Mouse (Mus musculus) embryonic facial prominence, embryonic 11.5 days (tissue): ENCODE data around the gene Btbd10. TPM values are rescaled to one million over a fixed set of nuclear protein-coding genes. Genes with fewer than 3 reads are reported as not detected.

ENCODE experiments used
- ATAC-seq: fragments of 200-750 bp; cut with Nextera tagmentation; replicated peaks from 2 replicates; pipeline ENCODE4 v1.8.0; 2017; ENCODE audit warnings: low read depth; ENCODE audit not compliant: insufficient number of reproducible peaks, low FRiP score, low TSS enrichment
- DNase-seq: peaks from one replicate; pipeline ENCODE4 v3.0.0-alpha.2; 2015; ENCODE audit warnings: low spot score
- H3K27ac ChIP-seq: fragments of 300-500 bp; sonication (generic); replicated peaks from 2 replicates; pipeline ENCODE4 v1.5.1; 2014; ENCODE audit warnings: mild to moderate bottlenecking, low read depth, low read length, control low read depth
- H3K27me3 ChIP-seq: fragments of 300-500 bp; sonication (generic); 2 replicates; pipeline ENCODE4 v1.6.1; 2014; ENCODE audit warnings: mild to moderate bottlenecking, low read length, moderate library complexity, mixed read lengths; ENCODE audit not compliant: control insufficient read depth, insufficient read depth
- H3K36me3 ChIP-seq: fragments of 300-500 bp; sonication (generic); replicated peaks from 2 replicates; pipeline ENCODE4 v1.6.1; 2014; ENCODE audit warnings: low read depth, mild to moderate bottlenecking, low read length, moderate library complexity, mixed read lengths; ENCODE audit not compliant: control insufficient read depth, insufficient read depth
- H3K4me1 ChIP-seq: fragments of 300-500 bp; sonication (generic); 2 replicates; pipeline ENCODE4 v1.6.1; 2014; ENCODE audit warnings: low read length, mixed read lengths; ENCODE audit not compliant: control insufficient read depth, insufficient read depth
- H3K4me2 ChIP-seq: fragments of 300-500 bp; sonication (generic); 2 replicates; pipeline ENCODE4 v1.6.1; 2014; ENCODE audit warnings: low read depth, mild to moderate bottlenecking, control low read depth, low read length, moderate library complexity
- H3K4me3 ChIP-seq: fragments of 300-500 bp; sonication (generic); 2 replicates; pipeline ENCODE4 v1.5.1; 2014; ENCODE audit warnings: low read depth, low read length, control low read depth
- H3K9ac ChIP-seq: fragments of 300-500 bp; sonication (generic); replicated peaks from 2 replicates; pipeline ENCODE4 v1.6.1; 2014; ENCODE audit warnings: mild to moderate bottlenecking, control low read depth, low read length
- H3K9me3 ChIP-seq: fragments of 300-500 bp; sonication (generic); replicated peaks from 2 replicates; pipeline ENCODE4 v1.6.1; 2016; ENCODE audit warnings: mild to moderate bottlenecking, low read length, inconsistent platforms, mixed read lengths; ENCODE audit not compliant: control insufficient read depth
- WGBS: fragments of 180-500 bp; shearing (Covaris S2); extraction: QIAGEN DNeasy Blood & Tissue Kit; methylation state at CpG from one replicate; pipeline ENCODE4 v1.1.7; 2014; 5-methylcytosine and 5-hydroxymethylcytosine counted together
- polyA plus RNA-seq: library from polyadenylated mRNA; unstranded; fragments of >200 nt; fragmentation: Nextera tagmentation; extraction: Ambion mirVana; gene quantifications from 2 replicates; pipeline ENCODE4 v1.2.1, GENCODE M21; 2014

The Btbd10 gene
- polyA plus RNA-seq, 1 experiment from 2014 or later: 31.3 TPM

- Histone ChIP-seq H3K27ac (no peak overlapping the region), H3K9ac (no peak overlapping the region), H3K4me1 (peaks cover 7% of the 10 kb centered on the region), H3K36me3 (no peaks in the 10 kb centered on the region), H3K4me2 (no peak overlapping the region), H3K9me3 (no peaks in the 10 kb centered on the region), H3K27me3 (no peaks in the 10 kb centered on the region), H3K4me3 (no peak overlapping the region)
- ATAC-seq (no peak), DNase-seq (no peak)
- 83% methylated on average over 5 of the region's 5 CpGs for WGBS
Observed at GRCm38 (mm10) chr7:113291741-113292140, 77.5 kb downstream of the Btbd10 start.

GRCm38 (mm10) chr7:113289211-113289610 lies 80.0 kb downstream of the Btbd10 start:
- Histone ChIP-seq H3K9me3 (no peaks in the 10 kb centered on the region), H3K27ac (no peak overlapping the region), H3K36me3 (no peaks in the 10 kb centered on the region), H3K9ac (no peak overlapping the region), H3K4me3 (no peak overlapping the region), H3K4me1 (no peaks in the 10 kb centered on the region), H3K4me2 (no peak overlapping the region), H3K27me3 (no peaks in the 10 kb centered on the region)
- ATAC-seq (no peak), DNase-seq (no peak)
- WGBS: 78% methylated on average over 1 of the region's 1 CpGs

- DNase-seq: no peak
- 80% methylated on average over 2 of the region's 2 CpGs for WGBS
- no peak overlapping the region for H3K9ac ChIP-seq
- H3K27me3 ChIP-seq: no peaks in the 10 kb centered on the region
- ATAC-seq: no peak
- H3K9me3 ChIP-seq: no peaks in the 10 kb centered on the region
- no peak overlapping the region for H3K4me2 ChIP-seq
- no peaks in the 10 kb centered on the region for H3K4me1 ChIP-seq
- H3K36me3 ChIP-seq: no peaks in the 10 kb centered on the region
- no peak overlapping the region for H3K4me3 ChIP-seq
- H3K27ac ChIP-seq: no peak overlapping the region
Observed at GRCm38 (mm10) chr7:113285405-113285804, 83.8 kb downstream of the Btbd10 start.

- Histone ChIP-seq H3K4me2 (no peak overlapping the region), H3K27ac (no peak overlapping the region), H3K4me3 (no peak overlapping the region), H3K27me3 (no peaks in the 10 kb centered on the region), H3K9me3 (no peaks in the 10 kb centered on the region), H3K9ac (no peak overlapping the region), H3K36me3 (no peaks in the 10 kb centered on the region), H3K4me1 (no peaks in the 10 kb centered on the region)
- DNase-seq (no peak), ATAC-seq (no peak)
- 69% methylated on average over 2 of the region's 2 CpGs for whole genome bisulfite sequencing
Observed at GRCm38 (mm10) chr7:113279246-113279645, 89.9 kb downstream of the Btbd10 start.

- H3K4me1 ChIP-seq: no peaks in the 10 kb centered on the region
- H3K4me2 ChIP-seq: no peak overlapping the region
- no peak overlapping the region for H3K27ac ChIP-seq
- WGBS: 82% methylated on average over 4 of the region's 4 CpGs
- no peaks in the 10 kb centered on the region for H3K9me3 ChIP-seq
- ATAC-seq: no peak
- H3K36me3 ChIP-seq: no peaks in the 10 kb centered on the region
- DNase-seq: no peak
- no peaks in the 10 kb centered on the region for H3K27me3 ChIP-seq
- no peak overlapping the region for H3K9ac ChIP-seq
- no peak overlapping the region for H3K4me3 ChIP-seq
Observed at GRCm38 (mm10) chr7:113278493-113278892, 90.7 kb downstream of the Btbd10 start.

GRCm38 (mm10) chr7:113277245-113277644 lies 91.9 kb downstream of the Btbd10 start:
- Histone ChIP-seq H3K9me3 (no peaks in the 10 kb centered on the region), H3K36me3 (no peaks in the 10 kb centered on the region), H3K4me1 (no peaks in the 10 kb centered on the region), H3K27me3 (no peaks in the 10 kb centered on the region), H3K27ac (no peak overlapping the region), H3K4me2 (no peak overlapping the region), H3K4me3 (no peak overlapping the region), H3K9ac (no peak overlapping the region)
- ATAC-seq (no peak), DNase-seq (no peak)
- WGBS: 67% methylated on average over 2 of the region's 2 CpGs

- H3K4me1 ChIP-seq: no peaks in the 10 kb centered on the region
- DNase-seq (no peak), ATAC-seq (no peak)
- no peaks in the 10 kb centered on the region for H3K27me3 ChIP-seq
- H3K27ac ChIP-seq: no peak overlapping the region
- H3K9me3 ChIP-seq: no peaks in the 10 kb centered on the region
- H3K4me3 ChIP-seq: no peak overlapping the region
- H3K36me3 ChIP-seq: no peaks in the 10 kb centered on the region
- 80% methylated on average over 5 of the region's 6 CpGs for WGBS
- H3K4me2 ChIP-seq: no peak overlapping the region
- H3K9ac ChIP-seq: no peak overlapping the region
Observed at GRCm38 (mm10) chr7:113272338-113272997, 96.7 kb downstream of the Btbd10 start.

- Histone ChIP-seq H3K36me3 (no peaks in the 10 kb centered on the region), H3K4me3 (no peak overlapping the region), H3K27me3 (no peaks in the 10 kb centered on the region), H3K4me1 (no peaks in the 10 kb centered on the region), H3K9me3 (no peaks in the 10 kb centered on the region), H3K27ac (no peak overlapping the region), H3K9ac (no peak overlapping the region), H3K4me2 (no peak overlapping the region)
- 83% methylated on average over 2 of the region's 2 CpGs for WGBS
- DNase-seq (no peak), ATAC-seq (no peak)
Observed at GRCm38 (mm10) chr7:113270991-113271390, 98.2 kb downstream of the Btbd10 start.
